Mouse (Mus musculus) lung, postnatal 36 days (tissue): ENCODE results near the gene Dact1.
A peak's percentile ranks its signal among the peaks of the same experiment; 100 is the strongest.

Experiments used
- DNase-seq: peaks from one replicate; pipeline ENCODE4 v3.0.0; 2022; ENCODE audit warnings: mixed read lengths

Dact1 gene

DNA sequence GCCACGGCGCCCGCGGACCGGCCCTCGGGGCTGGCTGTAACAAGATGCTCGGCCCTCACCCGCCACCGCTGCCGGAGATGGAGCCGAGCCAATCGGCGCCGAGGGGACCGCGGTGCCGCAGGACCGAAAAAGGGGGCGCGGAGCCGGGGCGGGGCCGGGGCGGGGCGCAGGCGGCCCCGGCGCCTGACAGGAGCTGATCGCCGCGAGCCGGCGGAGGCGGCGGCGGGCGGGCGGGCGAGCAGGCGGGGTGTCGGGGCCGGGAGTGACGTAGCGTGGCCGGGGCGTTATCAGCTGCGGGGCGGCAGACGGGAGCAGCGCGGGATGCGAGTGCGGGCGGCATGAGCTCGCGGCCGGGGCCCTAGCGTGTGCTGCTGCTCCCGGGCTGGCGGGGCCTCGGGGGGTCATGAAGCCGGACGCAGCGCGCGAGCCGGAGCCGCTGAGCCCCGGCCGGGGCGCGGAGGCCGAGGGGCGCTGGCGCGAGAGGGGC lies at the start of gene Dact1:
Dact1 (plus strand) TSS at position 304 of the 487 bp plus-strand sequence.
- DNase-seq, result peak; percentile 61

DNA sequence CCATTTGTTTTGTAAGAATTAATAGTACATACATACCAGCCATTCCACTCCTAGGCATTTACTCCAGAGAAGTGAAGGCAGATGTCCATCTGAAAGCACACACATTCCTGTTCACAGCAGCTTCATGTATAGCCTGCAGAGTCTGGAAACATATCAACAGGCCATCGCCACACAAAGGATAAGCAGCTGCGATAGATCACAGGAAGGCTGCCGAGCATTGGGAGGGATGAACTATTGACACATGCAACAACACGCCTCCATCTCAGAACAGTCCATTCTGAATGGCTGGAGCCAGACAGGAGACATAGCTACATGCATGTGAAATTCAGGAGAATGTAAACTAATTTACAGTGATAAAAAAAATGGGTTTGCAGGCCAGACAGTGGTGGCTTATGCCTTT lies 45.5 kb upstream of the Dact1 start:
- DNase-seq, result no peak

DNA sequence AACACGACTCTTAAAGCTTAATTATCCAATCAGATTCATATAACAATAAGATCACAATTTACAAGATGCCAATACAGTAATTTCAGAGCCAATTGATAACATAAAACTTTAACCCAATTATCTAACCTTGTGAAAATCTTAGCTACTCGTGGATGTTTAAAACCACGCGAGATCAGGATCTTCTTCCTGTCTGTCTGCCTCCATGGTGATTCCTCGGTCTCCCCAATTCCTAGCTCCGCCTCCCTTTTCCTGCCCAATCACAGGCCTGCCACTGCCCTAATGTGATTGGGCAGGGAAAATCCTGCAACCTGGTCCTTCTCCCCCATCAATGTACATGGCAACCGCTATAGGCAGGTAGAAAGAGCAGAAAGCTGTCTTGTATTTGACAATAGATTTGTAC lies 40.3 kb upstream of the Dact1 start:
- no peak for DNase-seq

DNA sequence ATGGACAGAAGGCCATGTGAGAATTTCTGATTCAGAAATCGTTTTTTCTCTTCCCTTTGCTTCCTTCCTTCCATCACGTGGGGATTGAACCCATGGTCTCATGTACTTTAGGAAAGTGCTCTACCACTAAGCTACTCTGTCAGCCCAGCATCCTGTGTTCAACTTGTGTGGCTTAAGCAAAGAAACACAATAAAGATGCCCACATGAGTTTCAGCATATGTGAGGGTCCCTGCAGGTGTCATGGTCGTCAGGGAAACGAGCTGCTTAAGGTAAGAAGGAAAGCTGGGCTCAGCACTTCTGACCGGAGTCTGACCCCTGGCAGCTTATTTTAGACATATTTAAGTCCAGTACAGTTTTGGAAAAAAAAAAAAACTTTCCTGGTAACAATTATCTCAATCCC lies 38.6 kb upstream of the Dact1 start:
- DNase-seq, result no peak

DNA sequence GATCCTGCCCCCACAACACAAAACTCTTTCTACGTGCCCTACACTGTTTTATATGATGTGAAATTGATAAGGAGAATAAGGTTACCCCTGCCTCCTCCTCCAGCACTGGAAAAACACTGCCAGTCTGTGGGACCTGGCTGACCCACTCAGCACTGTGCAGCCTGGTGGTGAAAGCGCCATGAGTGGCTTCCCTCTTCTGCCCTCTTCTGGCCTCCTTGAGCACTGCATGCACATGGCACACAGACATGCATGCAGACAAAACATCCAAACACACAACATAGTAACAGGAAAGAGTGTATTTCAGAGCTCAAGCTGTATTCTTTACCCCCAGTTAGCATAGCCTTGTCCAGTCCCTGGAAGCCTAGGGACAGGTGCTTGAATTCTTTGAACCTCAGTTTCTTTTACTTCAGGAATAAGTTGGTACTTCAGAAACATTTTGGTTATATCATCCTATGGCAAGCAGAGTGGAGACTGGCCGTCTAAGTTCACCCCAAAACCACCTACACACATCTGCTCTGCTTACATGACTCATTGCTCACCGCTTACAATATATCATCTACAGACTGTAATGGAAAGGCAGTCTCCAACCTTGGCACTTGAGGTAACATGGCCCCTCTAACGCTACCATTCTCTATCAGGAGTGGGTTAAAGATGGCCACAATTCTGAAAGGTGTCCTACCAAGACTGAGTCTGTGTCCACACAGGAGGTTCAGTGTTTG lies 35.0 kb upstream of the Dact1 start:
- DNase-seq, result no peak

DNA sequence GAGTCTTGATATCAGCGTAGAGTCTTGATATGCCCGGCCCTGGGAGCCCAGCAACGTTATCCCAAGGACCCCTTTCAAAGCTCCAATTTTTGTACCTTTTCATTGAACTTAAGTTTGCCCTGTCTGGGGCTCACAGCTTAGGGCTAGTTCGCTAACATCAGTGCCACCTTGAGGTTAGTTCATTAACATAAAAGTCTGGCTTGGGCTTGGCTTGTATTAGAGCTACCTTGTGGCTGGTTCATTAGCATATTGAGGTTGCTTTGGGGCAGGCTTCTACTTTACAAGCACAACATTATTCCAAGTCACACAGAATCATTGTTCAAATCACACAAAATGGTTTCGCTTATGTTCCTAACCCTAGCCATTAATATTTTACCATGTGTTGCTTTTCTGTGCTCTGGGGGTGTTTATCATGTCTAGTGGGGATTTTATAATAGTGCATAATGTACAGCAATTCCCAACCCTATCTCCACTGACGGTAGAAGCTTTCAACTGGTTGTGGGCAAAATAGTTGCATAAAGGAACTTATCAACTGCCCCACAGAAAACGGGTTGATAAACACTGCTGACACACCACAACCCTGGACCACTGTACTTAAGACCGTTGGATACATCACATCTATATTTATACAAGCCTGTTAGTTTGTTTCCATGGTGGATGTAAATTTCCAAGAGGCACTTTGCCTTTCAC lies 33.6 kb upstream of the Dact1 start:
- DNase-seq, result no peak

DNA sequence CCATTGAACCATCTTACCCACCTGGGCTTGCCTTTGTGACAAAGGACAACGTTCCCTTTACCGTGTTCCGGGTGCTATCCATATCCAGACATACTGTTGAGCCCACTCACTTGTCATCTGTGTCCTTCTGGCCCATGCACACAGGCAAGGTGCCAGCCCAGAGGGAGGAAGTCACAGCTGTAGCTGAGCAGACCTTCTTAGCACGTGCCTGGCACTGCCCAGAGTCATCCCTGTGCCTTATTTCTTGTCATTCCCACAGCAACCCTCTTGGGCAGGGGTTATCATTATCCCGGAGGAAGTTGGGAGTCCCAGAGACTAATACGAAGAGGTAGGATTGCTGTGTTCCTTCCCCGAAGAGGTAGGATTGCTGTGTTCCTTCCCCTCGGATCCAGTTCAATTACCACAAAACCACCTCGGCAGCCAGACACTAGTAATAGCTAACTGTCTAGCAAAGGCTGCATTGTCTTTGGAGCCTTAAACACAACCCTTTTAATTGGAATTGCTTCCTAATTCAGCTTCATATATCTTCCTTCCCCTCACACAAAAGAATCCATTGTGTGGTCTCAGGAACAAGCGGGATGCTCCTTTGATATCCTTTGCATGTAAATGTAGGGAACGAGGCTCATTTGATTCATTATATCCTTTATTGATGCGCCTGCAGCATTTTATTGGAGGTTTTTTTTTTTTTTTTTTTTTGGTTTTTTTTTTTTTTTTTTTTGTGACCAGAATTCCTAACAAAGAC lies 30.0 kb upstream of the Dact1 start:
- DNase-seq, result no peak

DNA sequence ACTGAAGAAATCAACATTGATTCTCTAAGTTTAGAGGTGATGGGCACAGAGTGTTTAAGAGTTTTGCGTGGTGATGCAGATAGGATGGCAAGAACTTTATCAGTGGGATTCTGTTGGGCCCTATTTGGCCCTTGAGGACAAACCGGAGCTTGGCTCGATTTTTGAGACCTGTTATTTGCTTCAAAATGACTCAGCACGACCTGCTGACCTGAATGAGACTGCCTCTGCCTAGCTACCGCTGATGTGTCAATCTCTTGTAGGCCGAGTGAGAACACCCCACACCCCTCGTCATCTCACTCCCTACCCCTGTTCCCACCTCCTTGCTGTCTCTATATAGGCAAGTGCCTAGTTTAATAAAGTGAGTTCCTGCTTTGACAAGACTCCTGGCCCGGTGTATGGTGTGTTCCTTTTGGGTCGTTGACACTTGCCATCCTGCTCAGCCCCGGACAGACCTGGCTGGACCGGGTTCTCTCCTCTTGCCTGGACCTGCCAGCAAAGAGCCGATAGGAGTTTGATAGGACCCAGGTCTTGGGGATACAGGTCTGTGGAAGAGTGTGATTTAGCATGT lies 28.4 kb upstream of the Dact1 start:
- DNase-seq, result no peak

DNA sequence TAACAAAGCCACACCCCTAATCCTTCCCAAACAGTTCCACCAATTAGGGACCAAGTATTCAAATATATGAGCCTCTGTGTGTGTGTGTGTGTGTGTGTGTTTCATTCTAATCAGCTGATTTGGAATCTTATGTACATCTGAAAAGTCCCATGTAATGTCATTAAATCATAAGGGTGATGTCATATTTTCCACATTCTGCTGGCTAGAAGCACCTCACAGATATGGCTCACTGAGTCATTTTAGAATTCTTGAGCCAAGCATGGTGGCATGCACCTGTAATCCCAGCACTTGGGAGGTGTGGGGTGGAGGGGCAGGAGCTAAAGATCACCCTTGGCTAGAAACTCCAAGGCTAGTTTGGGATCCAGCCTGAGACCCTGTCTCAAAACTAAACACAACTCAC lies 24.3 kb upstream of the Dact1 start:
- DNase-seq, result no peak

DNA sequence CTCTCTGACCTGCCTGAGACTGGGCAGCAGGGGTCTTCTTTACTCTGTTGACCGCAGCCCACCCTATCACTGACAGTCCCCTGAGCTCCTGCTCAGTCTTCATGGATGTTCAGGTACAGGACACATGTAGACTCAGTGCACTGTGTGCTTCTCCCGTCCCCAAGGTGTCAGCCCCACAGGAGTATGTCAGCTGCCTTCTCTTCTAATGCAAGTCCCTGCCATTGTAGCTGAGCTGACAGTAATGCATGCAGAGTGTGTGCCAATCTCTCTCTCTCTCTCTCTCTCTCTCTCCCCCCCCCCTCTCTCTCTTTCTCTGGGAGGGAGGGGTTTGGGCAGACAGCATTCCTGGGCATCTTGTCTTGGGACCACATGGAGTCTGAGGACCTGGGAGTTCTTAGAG lies 19.2 kb upstream of the Dact1 start:
- DNase-seq, result no peak

DNA sequence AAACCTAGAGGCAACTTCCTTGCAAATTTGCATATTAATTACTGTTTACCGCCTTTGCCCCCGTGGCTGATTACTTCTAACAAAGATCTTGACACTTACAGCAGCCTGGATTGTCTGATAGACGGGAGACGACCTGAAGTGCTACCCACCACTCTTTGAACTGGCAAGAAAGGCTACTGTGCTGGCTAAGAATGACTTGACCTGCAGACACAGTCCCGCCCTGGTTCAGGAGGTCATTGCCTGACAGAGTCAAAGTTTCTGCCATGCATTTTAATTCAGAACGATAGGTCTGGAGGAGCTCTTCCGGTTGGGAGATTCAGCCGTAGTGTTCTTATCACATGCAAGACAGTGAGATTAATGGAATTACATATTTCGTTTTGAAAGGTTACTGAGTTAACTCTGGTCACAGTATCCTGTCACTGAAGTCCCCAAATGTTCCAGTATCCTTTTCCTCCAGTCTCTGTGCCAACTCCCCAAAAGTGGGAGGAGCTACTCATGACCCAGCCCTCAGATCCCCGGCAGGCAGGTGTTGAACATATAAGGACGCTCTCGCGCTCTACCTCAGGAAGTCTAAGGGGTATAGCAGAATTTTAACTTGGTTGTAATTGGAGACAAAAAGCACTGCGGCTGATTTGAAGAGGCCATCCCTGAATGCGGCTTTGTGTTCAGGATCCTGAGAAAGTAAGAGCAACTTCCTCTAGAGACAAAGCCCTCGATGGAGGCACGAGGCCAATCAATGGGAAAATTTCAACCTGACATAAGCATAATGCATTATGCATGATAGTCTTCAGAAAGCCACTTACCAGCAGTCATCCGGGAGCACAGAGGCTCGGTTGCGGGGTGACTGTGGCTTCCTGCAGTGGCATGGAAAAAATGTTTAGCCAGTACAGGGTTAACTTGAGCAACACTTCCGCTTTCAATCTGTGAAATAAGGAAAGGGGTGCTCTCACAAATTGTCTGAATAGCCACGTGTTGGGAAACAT lies 15.4 kb upstream of the Dact1 start:
- DNase-seq, result peak; percentile 16

DNA sequence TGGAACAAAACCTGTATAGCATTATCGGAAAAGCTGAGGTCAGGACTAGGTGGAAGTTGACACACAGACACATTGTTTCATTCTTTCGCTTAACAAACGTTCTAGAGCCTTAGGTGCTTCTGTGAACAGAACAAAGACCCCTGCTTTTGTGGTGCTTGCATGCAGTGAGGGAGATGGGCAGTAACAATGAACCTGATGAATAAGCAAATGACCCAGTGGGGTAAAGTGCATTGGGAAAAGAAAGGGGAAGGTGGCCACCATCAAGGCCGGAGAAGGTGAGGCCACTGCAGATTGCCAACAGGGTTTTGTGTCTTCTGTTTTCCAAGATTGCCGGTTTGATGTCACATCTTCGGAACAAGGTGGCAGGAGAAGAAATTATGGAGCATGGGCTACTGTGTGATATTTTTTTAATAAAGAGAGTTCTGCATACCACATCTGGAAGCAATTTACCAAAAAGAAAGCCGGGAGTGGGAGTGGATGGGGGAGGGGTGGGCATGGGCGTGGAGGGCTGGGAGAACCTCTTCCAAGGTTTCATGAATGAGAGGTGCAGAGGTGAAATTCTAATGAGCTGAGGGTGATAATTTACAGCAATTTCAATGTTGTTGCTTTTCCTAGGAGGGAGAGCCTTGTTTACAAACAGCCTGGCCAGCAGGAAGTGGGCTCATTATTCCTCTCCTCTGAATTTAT lies 12.7 kb upstream of the Dact1 start:
- no peak for DNase-seq

DNA sequence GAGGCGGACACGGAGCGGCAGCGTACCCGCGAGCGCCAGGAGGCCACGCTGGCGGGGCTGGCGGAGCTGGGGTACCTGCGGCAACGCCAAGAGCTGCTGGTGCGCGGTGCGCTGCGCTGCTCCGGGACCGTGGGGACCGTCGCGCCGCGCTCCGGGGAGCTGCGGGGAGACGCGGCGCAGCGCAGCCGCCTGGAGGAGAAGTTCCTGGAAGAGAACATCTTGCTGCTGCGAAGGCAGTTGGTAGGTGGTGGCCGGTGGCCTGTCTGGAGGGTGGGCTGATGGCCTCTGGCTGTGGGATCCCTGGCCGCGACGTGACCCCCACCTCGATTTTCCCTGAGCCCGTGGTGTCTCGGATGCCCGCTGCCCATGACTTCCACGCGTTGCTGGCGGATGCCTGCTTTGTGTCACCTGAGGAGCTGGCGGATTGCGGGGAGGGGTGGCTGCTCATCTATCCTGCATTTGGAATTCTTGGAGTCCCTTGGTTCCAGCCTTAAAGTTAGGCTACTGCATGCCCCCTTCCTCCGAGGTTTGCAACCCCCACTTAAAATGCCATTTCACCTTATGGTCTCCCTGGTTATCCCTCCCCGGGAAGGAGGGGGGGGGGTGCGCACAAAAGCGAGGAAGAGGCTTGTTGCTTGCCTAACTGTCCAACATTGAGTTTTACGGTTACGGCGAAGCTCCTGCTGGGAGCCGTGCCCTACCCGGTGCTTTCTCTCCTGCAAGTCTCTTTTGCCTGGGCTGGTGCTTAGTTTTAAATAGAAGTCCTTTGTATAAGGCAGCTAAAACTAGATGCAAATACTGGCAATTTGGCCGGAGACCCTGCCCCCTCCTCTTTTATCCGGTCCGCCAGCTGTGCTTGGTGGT lies 616 bp downstream of the Dact1 start:
- no peak for DNase-seq

DNA sequence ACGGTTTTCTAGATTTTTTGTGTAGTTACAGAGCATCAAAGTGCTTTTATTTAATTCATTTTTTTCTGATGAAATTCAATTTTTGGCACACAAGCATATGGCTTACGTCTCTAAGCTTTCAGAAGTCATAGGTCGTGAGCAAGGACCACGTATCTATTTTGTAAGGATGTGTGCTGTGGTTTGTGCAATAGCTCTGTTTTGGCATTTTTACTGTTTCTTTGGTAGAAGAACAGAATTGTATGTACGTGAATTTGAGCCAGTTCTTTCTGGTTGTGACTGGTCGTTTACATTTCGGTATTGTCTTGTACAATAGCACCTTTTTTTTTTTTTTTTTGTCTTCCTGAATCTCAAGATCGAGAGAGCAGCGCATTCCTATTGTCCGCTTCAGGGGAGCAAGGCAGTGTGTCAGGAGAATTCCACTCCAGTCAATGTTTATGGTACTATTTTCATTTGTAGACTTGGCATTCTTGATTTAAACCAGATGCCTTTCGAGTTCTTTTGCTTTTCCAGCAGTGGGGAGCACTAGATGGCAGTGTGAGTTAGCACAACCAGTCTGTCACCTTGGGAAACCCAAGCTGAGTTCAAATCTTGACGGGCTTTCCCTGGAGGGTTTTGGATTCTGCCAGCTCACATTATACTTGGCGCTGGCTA lies 1.7 kb downstream of the Dact1 start:
- DNase-seq, result peak; percentile 69

DNA sequence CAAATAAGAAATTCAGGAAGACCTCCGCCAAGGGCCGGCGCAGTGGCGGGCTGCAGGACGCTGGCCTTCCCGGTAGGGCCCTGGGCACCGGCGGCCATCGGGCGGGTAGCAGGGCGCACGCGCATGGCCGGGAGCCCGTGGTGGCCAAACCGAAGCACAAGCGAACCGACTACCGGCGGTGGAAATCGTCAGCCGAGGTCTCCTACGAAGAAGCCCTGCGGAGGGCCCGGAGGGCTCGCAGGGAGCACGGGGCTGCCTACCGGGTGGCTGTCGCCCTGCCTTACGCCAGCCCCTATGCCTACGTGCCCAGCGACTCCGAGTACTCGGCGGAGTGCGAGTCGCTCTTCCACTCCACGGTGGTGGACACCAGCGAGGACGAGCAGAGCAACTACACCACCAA lies 8.6 kb downstream of the Dact1 start:
- no peak for DNase-seq

DNA sequence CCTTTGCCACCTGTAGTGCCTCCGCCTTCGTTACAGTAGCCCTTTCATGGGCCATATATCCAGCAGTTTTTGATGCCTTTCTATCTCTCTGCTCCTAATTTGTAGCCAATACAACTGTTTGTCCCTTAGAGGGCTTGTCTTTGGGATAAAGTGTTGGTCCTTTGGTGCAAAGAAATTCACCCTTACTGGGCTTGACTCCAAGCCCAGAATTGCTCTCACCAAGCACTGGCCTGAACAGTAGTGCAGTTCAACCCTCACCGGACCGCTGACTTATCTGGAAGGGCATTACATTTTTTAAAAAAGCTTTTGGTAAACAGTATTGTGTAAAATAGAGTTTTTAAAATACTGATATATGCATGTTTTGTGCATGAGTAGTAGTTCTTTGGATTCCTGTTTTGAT lies 9.9 kb downstream of the Dact1 start:
- DNase-seq, result no peak

DNA sequence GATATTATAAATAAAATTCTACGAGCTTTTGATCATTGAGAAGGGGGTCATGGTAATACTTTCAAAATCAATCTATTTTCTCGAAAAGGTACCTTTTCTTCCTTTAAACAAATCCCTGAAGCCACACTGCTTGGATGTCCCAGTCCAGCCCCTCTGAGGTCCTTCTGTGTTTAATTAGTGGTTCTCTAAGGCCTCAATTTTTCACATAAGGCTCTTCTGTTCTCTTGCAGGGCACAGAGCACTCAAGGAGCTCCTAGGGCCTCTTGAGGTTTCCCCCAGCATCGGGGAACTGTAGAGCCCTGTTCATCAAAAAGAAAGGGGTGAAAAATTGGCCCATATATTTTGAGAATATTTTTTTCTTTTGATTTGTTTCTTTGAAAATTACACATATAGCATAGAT lies 23.0 kb downstream of the Dact1 start:
- DNase-seq, result no peak

DNA sequence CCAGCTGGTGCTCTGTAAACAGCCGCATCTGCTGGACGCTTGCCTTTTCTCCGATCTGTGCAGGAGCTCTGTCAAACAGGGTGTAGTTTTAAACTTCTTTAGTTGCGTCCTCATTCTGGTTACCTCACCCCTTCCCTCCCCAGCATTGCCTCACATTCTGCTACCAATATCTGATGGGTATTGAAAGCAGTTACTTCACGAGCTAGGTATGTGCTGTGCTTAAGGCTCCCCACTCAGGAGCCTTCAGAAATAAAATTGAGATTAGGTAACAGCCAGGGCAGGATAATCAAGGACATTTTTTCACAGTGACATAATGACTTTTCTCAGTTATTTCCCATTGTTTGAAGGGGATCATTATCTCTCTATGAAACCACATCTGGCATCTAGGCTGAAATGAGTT lies 23.9 kb downstream of the Dact1 start:
- DNase-seq, result no peak

DNA sequence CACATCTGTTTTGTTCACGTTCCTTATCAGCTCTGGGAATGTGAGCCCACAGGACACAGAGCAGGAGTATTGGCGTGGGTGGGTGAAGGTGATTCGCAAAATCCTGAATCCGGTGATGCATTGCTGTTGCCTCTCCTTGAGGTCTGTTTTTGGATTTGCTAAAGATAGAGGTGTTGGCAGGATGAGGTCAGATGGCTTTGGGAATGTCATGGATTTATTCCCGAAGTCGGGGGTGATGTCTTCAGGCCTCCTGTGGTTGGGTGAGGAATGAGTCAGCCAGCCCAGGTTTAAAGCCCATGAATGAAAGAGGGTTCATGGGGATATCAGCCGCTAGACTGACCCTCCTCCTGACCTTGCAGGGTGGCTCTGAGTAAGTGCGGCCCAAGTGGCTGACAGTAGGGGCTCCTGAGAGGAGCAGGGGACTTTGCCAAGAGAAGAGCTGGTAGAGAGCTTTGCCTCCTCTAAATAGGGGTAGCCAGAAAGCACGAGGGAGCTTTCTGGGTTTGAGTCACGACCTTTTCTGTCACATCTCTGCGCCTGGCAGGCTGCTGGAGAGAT lies 27.4 kb downstream of the Dact1 start:
- no peak for DNase-seq
